Mouse (Mus musculus) G1E (cell line): ENCODE data around the gene Cfap45.

Experiments used
- CTCF ChIP-seq: IDR thresholded peaks from 2 replicates; pipeline ENCODE4 v1.5.1; 2012; ENCODE audit warnings: low read depth, low read length, inconsistent platforms, mixed read lengths
- GATA1 ChIP-seq: IDR thresholded peaks from 2 replicates; pipeline ENCODE4 v1.6.1; 2012; ENCODE audit warnings: borderline replicate concordance, low read length, inconsistent platforms, mixed read lengths
- POLR2AphosphoS5 ChIP-seq: IDR thresholded peaks from 2 replicates; pipeline ENCODE4 v1.6.1; 2012; ENCODE audit warnings: low read depth, low read length, inconsistent platforms; ENCODE audit not compliant: insufficient replicate concordance
- TAL1 ChIP-seq: conservative IDR thresholded peaks from 2 replicates; pipeline ENCODE4 v1.6.1; 2012; ENCODE audit warnings: low read depth, low read length, inconsistent platforms, mixed read lengths

DNA sequence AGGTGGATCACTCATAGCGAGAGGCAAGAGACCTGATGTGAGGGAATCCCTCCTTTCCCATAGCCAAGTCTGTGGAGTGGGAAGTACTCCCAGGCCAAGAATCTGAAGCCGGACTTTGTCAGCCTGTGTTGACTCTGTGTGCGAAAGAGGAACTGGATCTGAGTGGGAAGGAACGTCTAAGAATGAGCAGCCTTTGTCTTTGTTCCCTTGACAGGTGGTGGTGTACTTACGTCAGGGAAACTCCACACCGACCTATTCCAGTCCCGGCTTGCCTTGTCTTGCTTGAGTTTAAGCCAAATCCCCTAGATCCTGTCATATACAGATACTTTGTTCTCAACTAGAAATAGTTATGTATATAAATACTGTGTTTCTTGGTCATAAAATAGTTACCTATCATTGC is 1.9 kb downstream of the Cfap45 start:
- TF ChIP-seq CTCF (no peak), GATA1 (no peak), POLR2AphosphoS5 (no peak), TAL1 (no peak)
